Mouse (Mus musculus) midbrain, embryonic 11.5 days (tissue): ENCODE measurements around the gene Eps8l2. TPM values are rescaled to one million over a fixed set of nuclear protein-coding genes. Genes with fewer than 3 reads are reported as not detected.
"Not testable (repeated sequence)": the region's sequence is repeated elsewhere in the genome, so short reads cannot be mapped to it uniquely, and the experiment has no call there.

ENCODE experiments used
- ATAC-seq: fragments of 200-750 bp; cut with Nextera tagmentation; 2 replicates; pipeline ENCODE4 v1.8.0; 2017; ENCODE audit warnings: moderate TSS enrichment, moderate library complexity; ENCODE audit not compliant: low FRiP score
- DNase-seq: peaks from one replicate; pipeline ENCODE4 v3.0.0; 2015; ENCODE audit warnings: low spot score; ENCODE audit errors: missing footprints
- H3K27ac ChIP-seq: fragments of 300-500 bp; sonication (generic); 2 replicates; pipeline ENCODE4 v1.5.1; 2014; ENCODE audit warnings: low read depth, low read length
- H3K27me3 ChIP-seq: fragments of 300-500 bp; sonication (generic); 2 replicates; pipeline ENCODE4 v1.6.1; 2014; ENCODE audit warnings: mild to moderate bottlenecking, low read length, moderate library complexity, mixed read lengths; ENCODE audit not compliant: control insufficient read depth, insufficient read depth
- H3K36me3 ChIP-seq: fragments of 300-500 bp; sonication (generic); 2 replicates; pipeline ENCODE4 v1.6.1; 2014; ENCODE audit warnings: mild to moderate bottlenecking, low read length, moderate library complexity, mixed read lengths; ENCODE audit not compliant: control insufficient read depth, insufficient read depth
- H3K4me1 ChIP-seq: fragments of 300-500 bp; sonication (generic); 2 replicates; pipeline ENCODE4 v1.6.1; 2014; ENCODE audit warnings: low read length; ENCODE audit not compliant: control insufficient read depth, insufficient read depth
- H3K4me2 ChIP-seq: fragments of 300-500 bp; sonication (generic); 2 replicates; pipeline ENCODE4 v1.6.1; 2014; ENCODE audit warnings: mild to moderate bottlenecking, moderate library complexity
- H3K4me3 ChIP-seq: fragments of 300-500 bp; sonication (generic); 2 replicates; pipeline ENCODE4 v1.5.1; 2014; ENCODE audit warnings: low read depth, low read length
- H3K9ac ChIP-seq: fragments of 300-500 bp; sonication (generic); 2 replicates; pipeline ENCODE4 v1.6.1; 2014; ENCODE audit warnings: low read length
- H3K9me3 ChIP-seq: fragments of 300-500 bp; sonication (generic); 2 replicates; pipeline ENCODE4 v1.6.1; 2016; ENCODE audit warnings: low read length; ENCODE audit not compliant: control insufficient read depth
- WGBS: fragments of 180-500 bp; shearing (Covaris S2); extraction: QIAGEN DNeasy Blood & Tissue Kit; methylation state at CpG from one replicate; pipeline ENCODE4 v1.1.7; 2014; 5-methylcytosine and 5-hydroxymethylcytosine counted together
- polyA plus RNA-seq: library from polyadenylated mRNA; unstranded; fragments of >200 nt; fragmentation: Nextera tagmentation; extraction: Ambion mirVana; gene quantifications from 2 replicates; pipeline ENCODE4 v1.2.1, GENCODE M21; 2014

The Eps8l2 gene
- polyA plus RNA-seq, 1 experiment from 2014 or later: 0.97 TPM

DNA sequence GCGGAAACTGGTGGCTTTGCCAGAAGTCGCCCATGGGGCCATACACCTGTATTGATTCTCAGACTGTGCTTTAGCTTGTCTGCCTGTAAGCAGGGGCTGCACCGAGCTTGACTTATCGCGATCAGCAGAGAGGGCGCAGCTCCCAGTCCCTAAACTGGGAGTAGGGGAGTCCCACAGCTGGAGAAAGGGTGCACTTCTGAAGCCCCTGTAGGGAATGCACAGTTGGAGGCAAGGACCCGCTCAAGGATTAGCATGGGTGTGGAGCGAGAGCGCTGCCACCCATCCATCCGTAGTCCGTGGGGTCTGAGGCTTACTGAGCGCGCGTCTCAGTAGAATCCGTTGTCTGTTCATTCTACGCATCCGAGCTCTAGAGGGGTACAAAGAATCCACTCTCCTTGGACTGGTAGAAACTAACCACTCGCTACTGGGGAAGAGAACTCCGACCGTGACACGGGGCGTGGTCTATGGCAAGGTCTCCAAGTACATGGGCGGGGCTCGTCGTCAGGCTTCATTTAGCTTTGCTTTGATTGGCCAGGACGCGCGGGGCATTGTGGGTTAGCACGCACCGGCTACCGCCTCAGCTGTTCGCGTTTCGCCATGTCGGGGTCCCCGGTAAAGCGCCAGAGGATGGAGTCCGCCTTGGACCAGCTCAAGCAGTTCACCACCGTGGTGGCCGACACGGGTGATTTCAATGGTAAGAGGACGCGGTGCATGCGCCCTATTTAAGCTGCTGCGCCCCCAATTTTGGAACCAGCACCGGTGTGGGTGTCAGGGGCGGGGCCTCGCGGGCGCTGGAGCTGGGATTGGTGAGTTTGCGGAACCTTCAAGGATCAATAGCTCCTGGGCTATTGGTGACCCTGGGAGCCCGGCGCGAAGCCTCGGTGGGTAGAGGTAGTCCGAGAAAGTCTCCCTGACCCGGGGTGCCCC is 53.2 kb downstream of the Eps8l2 start, which contains the start of gene Taldo1:
Taldo1 (plus strand) TSS at position 575 of the 927 bp plus-strand sequence.
- H3K36me3 ChIP-seq: no peaks in the 10 kb centered on the region; the same call in 1 of the 2 replicates
- peak; percentile 96 for ATAC-seq
- H3K4me1 ChIP-seq: peaks cover 12% of the 10 kb centered on the region
- H3K27ac ChIP-seq: peak within 1 kb of the TSS; percentile 54; the same call in 1 of the 2 replicates
- 0 out of 2 replicates have a peak, but pooled peaks cover 2% of the 10 kb centered on the region for H3K27me3 ChIP-seq
- peak within 1 kb of the TSS; percentile 97 for H3K4me2 ChIP-seq
- no peaks in the 10 kb centered on the region for H3K9me3 ChIP-seq
- peak within 1 kb of the TSS; percentile 67 for H3K4me3 ChIP-seq
- peak within 1 kb of the TSS; percentile 78 for H3K9ac ChIP-seq
- peak; percentile 99 for DNase-seq
- under 1% methylated on average over 57 of the region's 57 CpGs for WGBS

DNA sequence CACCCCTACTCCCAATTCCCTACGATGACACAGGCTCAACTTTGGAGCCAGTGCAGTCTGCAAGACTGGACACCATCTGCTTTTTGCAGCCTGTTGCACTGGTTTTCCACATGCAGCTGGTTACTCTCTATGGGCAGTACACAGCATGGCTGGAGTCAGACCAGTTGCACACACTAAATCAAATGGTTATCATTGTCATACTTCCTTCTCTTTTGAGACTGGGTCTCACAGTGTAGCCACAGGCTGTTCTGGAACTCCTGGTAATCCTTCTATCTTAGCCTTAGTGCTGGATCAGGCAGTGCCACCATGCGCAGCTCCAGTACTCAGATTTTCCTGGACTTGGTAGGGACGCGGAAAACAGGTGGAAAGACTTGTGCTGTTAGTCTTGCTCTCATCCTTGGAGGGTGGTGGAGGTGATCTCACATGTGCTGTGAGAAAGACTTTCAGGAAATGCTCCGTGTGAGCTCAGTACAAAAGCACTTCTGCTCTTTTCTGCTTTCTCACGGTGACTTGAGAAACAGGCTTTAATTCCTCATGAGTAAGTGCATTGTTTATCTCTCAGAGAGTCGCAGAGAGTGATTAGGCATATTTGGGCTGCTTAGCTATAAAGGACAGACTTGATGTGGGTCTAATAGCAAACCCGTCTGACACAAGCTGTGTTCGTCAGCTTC is 54.0 kb downstream of the Eps8l2 start:
- ATAC-seq: no peak; the same call in 1 of the 2 replicates

DNA sequence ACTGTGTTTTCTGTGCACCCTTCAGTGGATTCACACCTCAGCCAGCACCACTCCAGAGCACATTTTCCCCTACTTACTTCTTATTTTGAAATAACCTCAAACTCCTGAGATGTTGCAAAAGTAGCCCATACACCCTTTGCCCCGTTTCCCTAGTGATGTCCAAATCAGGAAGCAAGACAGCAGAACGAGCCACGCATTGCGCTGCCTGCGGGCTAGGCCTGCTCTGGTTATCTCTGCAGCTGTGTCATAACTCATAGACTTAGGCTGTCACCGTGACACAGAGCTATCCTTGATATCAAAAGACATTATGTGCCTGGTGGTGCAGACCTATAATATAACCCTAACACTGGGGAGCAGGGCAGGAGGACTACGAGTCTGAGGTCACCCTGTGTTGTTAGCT is 55.5 kb downstream of the Eps8l2 start:
- DNase-seq (no peak), ATAC-seq (no peak)

More for the DNA sequence above, 54.0 kb downstream of the Eps8l2 start:
- Histone ChIP-seq H3K36me3 (peaks cover 1% of the 10 kb centered on the region; the same call in 1 of the 2 replicates), H3K27me3 (0 out of 2 replicates have a peak, but pooled peaks cover 2% of the 10 kb centered on the region), H3K4me1 (peaks cover 12% of the 10 kb centered on the region), H3K4me2 (peak overlapping the region; percentile 97), H3K9me3 (no peaks in the 10 kb centered on the region), H3K27ac (0 out of 2 replicates have a peak overlapping the region, but pooled peaks have one; percentile 54), H3K9ac (peak overlapping the region; percentile 78), H3K4me3 (peak overlapping the region; percentile 67)
- no peak for DNase-seq
- 32% methylated on average over 9 of the region's 9 CpGs for WGBS

DNA sequence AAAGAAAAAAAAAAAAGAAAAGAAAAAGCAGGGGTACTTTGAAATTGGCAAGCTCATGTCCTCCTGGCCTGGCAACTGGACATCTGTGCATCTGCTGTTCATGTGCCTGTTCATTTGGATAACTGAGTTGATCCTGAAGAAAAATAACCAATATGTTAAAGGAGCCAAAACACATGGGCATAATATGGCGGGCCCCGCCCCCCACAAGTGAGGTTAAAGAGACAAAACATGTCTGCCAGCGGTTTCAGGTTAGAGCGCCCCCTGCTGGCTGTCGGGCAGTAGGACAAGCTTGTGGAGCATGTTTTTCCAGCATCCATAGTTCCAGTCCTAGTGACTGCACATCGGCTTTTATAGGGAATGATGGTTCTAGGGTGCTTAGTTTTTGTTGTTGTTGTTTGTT is 56.1 kb downstream of the Eps8l2 start:
- 21% methylated on average over 6 of the region's 6 CpGs for WGBS
- no peak overlapping the region for H3K27ac ChIP-seq
- no peak overlapping the region for H3K4me3 ChIP-seq
- H3K27me3 ChIP-seq: 0 out of 2 replicates have a peak, but pooled peaks cover 2% of the 10 kb centered on the region
- DNase-seq (peak; percentile 94), ATAC-seq (no peak)
- H3K9me3 ChIP-seq: no peaks in the 10 kb centered on the region
- H3K4me1 ChIP-seq: peaks cover 12% of the 10 kb centered on the region
- H3K36me3 ChIP-seq: peaks cover 7% of the 10 kb centered on the region; the same call in 1 of the 2 replicates
- no peak overlapping the region for H3K9ac ChIP-seq
- H3K4me2 ChIP-seq: no peak overlapping the region

More for the DNA sequence above, 55.5 kb downstream of the Eps8l2 start:
- Histone ChIP-seq H3K4me1 (peaks cover 12% of the 10 kb centered on the region), H3K27me3 (0 out of 2 replicates have a peak, but pooled peaks cover 2% of the 10 kb centered on the region), H3K4me3 (no peak overlapping the region), H3K27ac (no peak overlapping the region), H3K9ac (no peak overlapping the region), H3K36me3 (peaks cover 5% of the 10 kb centered on the region; the same call in 1 of the 2 replicates), H3K4me2 (no peak overlapping the region), H3K9me3 (no peaks in the 10 kb centered on the region)
- 91% methylated on average over 7 of the region's 7 CpGs for WGBS

DNA sequence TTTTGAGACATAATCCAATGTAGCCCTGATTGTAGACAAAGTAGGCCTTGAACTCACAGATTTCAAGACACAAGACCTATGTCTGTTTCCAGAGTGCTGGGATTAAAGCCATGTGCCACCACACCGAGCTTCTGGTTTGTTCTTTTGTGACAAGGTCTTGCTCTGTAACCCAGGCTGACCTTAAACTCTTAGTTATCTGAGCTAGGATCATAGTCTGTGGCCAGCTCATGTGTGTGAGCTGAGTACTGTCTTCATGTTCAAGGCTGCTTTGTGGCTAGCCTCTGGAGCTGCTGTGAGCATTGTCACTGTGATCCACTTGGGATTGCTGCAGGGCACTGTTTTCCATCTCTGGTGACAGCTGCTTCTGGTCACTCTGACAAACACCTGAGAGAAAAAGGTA is 56.7 kb downstream of the Eps8l2 start:
- H3K4me3 ChIP-seq: no peak overlapping the region
- ATAC-seq: no peak

DNA sequence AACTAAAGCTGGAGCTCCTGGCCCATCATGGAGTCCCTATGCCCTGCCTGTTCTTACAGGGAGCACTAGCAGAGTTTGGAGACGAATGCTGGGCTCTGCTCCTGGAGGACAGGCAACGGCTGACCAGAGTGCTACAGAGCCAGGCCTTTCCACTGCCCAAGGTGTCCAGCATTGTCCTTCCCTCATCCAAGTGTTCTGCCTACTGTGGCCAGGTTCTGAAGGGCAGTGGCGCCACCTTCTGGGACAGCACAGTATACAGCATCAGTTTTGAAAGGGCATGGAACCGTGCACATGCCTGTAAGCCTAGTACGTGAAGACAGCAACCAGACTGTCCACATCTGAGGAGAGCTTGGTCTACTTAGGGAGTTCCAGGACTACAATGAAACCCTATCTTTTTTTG is 64.6 kb downstream of the Eps8l2 start:
- Histone ChIP-seq H3K4me2 (no peak overlapping the region), H3K27ac (no peak overlapping the region), H3K9me3 (no peaks in the 10 kb centered on the region), H3K4me3 (no peak overlapping the region), H3K36me3 (peaks cover 16% of the 10 kb centered on the region), H3K9ac (no peak overlapping the region), H3K27me3 (no peaks in the 10 kb centered on the region), H3K4me1 (no peaks in the 10 kb centered on the region)
- 55% methylated on average over 5 of the region's 5 CpGs for WGBS
- DNase-seq: peak; percentile 88
- ATAC-seq: peak; percentile 54; the same call in 1 of the 2 replicates

More for the DNA sequence above, 56.7 kb downstream of the Eps8l2 start:
- 57% methylated on average over 1 of the region's 1 CpGs for WGBS
- Histone ChIP-seq H3K27ac (no peak overlapping the region), H3K27me3 (0 out of 2 replicates have a peak, but pooled peaks cover 2% of the 10 kb centered on the region), H3K36me3 (peaks cover 8% of the 10 kb centered on the region; the same call in 1 of the 2 replicates), H3K9ac (no peak overlapping the region), H3K9me3 (no peaks in the 10 kb centered on the region), H3K4me1 (peaks cover 12% of the 10 kb centered on the region), H3K4me2 (no peak overlapping the region)
- no peak for DNase-seq

DNA sequence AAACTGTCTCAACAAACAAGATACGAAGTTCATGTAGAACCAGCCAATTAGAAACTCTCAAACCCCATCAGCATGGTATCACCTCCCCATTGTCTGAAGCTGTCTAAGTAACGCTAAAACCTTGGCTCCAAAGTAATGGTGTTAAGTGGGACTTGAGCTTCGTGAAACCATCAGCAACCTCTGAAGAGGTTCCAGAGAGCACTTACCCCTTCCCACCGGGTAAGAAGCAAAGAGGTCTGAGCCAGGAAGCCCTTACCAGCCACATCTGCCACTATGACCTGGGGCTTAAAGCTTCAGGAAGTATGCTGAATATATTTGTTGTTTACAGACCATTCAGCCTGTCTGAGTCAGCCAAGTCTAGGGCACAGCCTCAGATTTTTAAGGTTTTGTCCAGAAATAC is 66.8 kb downstream of the Eps8l2 start:
- Histone ChIP-seq H3K4me2 (no peak overlapping the region), H3K9ac (no peak overlapping the region), H3K4me3 (no peak overlapping the region), H3K4me1 (no peaks in the 10 kb centered on the region), H3K27me3 (no peaks in the 10 kb centered on the region), H3K36me3 (peaks cover 14% of the 10 kb centered on the region), H3K9me3 (no peaks in the 10 kb centered on the region), H3K27ac (no peak overlapping the region)
- WGBS: 81% methylated on average over 4 of the region's 4 CpGs
- ATAC-seq: no peak
- no peak for DNase-seq

DNA sequence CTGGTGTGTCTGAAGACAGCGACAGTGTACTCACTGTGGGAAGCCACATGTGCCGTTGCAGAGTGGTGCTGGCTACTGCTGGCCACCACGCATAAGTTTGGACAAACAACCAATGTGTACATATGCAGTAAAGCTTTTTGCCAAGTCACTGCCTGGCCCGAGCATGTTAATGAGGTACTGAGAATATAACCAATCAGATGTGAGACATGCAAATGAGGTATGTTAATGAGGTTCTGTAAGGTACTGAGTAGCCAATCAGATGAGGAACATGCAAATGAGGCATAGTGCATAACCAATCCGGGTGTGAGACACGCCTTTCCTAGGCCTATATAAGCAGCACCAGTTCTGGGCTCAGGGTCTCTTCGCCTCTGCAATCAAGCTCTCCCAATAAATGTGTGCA is 69.0 kb downstream of the Eps8l2 start:
- H3K4me1 ChIP-seq, H3K36me3 ChIP-seq, H3K4me3 ChIP-seq, DNase-seq, H3K27ac ChIP-seq, H3K4me2 ChIP-seq, H3K9ac ChIP-seq, H3K27me3 ChIP-seq, ATAC-seq, H3K9me3 ChIP-seq: not testable (repeated sequence)
- WGBS: 97% methylated on average over 7 of the region's 7 CpGs
